Mouse (Mus musculus) granulocyte monocyte progenitor cell, adult 5-6 weeks (primary cell): ENCODE results near the gene Arl15. TPM values are rescaled to one million over a fixed set of nuclear protein-coding genes. Genes with fewer than 3 reads are reported as not detected.

ENCODE experiments used
- ATAC-seq: replicated peaks from 2 replicates; pipeline ENCODE4 v1.8.0; 2016; ENCODE audit warnings: mild to moderate bottlenecking, moderate TSS enrichment, inconsistent platforms; ENCODE audit not compliant: poor library complexity, severe bottlenecking
- total RNA-seq, 2 experiments: library from RNA; stranded (forward) in 1 of 2; stranded (reverse) in 1 of 2; fragments of 200-712, 200-1000 nt in 1 of 2; fragments of >200 nt in 1 of 2; fragmentation: Nextera tagmentation in 1 of 2; gene quantifications; 2 replicates each; pipeline ENCODE4 v1.2.3; 2014 to 2017

Arl15 gene
- total RNA-seq, 2 experiments from 2014 or later = 16.1 to 17.3 TPM

GRCm38 (mm10) chr13:114083570-114084138 is 289.3 kb downstream of the Arl15 start:
- ATAC-seq = no peak

GRCm38 (mm10) chr13:114085442-114085841 is 291.1 kb downstream of the Arl15 start:
- no peak for ATAC-seq

- ATAC-seq = no peak
Observed at GRCm38 (mm10) chr13:114086325-114086724, 292.0 kb downstream of the Arl15 start.

DNA sequence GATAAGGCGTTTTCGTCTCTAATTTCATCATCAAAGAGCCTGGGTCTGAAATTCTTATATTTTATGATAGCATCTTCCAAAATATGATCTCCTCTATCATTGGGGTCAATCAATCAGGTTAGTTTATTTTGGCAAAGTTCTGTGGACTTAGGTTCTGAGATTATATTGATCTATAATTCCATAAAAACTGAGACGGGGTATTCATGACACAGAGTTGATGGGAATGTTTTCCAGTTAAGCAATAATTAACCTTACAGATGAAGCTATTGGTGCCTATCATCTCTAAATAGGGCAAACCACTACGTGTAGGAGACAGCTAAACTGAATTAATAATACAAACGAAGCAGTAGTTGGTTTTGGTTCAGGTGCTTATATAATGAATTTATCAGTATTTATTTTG is 292.5 kb downstream of the Arl15 start:
- no peak for ATAC-seq

DNA sequence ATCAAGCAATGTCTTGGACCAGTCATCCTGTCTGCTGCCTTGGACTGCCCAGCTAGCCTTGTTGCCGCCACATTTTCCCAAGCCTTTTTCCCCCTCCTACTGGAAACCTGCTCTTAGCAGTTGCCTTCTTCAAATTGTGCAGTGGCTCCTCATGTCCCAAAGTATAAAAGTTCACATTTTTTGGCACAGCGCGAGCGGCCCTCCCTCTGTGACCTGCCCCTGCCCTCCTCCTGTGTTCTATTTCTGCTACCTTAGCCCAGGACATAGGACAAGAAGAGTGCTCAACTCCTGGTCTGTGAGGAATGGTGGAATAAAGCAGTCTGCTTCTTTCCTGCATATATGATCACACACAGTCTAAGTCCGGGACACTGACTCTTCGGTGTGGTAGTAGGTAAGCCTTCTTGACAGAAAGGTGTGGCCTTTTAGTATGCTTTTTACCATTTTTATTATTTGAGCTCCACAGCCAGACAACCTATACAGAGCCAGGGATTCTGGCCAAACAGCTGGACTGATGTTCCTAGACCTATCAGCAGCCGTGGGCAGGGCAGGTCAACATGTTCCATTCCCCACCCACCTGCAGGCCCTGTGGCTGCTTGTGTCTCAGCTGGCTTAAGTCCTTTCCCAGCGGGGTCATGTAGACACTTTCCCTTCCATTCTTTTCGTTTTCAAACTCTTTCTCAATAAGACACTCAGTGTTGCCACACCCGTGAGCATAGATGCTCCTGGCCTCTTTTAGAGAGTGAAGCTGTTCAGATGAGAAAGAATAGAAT is 293.6 kb downstream of the Arl15 start:
- no peak for ATAC-seq

DNA sequence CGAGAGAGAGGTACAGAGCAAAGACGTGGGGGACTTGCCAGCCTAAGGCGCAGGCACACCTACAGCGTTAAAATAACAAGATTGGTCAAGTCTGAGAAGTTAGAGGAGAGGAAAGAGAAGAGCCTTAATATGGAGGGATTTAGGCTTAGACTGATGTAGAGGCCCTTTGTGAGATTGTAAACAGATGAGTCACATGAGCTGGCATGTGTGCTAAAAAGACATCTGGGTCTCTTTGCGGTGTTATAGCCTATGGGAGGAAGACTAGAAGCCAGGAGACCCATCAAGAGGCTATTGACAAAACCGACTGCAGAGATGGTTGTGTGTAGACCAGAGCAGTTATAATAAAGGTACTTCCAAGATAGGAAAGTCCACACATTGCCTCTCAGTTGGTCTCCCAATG is 296.5 kb downstream of the Arl15 start:
- no peak for ATAC-seq

GRCm38 (mm10) chr13:114091231-114091630 is 296.9 kb downstream of the Arl15 start:
- no peak for ATAC-seq

DNA sequence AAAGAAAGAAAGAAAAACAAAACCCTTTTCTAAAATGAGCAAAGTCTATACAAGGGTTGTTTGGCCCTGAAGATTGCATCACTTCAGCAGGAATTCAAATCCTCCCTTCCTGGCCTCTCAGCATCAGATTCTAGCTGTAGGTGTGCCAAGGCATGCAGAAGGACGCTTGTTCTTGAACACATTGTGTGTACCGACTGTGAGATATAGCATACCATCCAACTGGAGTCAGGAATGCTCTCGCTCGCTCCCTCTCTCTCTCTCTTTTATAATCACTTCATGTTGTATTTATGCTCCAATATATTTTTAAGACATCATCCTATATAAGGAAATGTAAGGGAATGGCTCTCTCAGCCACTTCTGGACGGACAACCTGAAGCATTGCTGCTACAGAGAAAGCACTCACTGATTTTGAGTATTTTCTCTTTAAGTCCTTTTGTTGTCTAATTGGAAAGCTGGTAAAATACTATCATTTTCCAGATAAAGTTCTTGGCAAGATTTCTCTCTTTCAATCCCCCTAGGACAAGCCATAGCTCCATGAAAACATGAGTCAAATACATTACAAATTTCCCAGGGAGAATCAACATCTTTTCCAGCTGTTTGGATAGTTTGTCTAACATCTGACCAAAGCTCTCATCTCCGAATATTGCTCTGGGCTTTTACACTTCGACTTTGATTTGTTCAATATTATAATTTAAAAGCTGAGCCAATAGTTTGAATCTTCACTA is 300.0 kb downstream of the Arl15 start:
- no peak for ATAC-seq

GRCm38 (mm10) chr13:114095440-114095839 is 301.1 kb downstream of the Arl15 start:
- no peak for ATAC-seq

GRCm38 (mm10) chr13:114096386-114096785 is 302.1 kb downstream of the Arl15 start:
- ATAC-seq = no peak

DNA sequence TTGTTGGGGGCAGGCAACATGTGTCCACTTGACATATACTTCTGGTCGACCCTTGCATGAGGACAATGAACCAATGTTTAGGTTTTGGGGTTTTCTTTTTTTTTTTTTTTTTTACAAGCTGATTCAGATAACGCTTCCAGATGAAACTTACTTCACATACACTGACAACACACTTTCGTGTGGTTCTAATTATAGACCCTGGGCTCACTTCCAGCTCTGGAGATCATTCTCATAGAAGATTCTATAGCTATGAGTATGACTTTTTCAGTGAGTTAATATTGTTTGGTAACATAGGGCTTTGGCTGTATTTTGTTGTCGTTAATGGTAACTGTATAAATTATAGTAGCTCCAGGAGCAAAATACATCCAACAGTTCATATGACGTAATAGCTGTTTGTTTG is 306.9 kb downstream of the Arl15 start:
- no peak for ATAC-seq

DNA sequence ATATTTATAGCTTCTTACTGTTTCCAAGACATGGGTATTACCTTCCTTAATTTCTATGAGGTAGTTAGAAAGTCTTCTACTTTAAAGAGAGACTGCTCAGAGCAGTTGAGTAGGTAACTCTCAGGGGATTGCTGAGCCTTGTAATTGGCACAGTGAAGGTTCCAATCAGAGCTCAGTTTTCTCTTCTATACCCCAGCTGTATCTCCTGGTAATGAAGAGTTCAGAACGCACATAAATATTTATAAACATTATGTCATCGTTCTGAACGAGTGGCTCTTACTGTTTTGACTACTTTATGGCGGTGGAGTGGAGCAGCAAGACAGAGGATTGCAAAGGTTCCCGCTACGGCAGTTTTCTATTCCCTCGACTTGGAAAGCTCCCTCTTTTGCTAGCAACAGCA is 311.8 kb downstream of the Arl15 start:
- no peak for ATAC-seq

DNA sequence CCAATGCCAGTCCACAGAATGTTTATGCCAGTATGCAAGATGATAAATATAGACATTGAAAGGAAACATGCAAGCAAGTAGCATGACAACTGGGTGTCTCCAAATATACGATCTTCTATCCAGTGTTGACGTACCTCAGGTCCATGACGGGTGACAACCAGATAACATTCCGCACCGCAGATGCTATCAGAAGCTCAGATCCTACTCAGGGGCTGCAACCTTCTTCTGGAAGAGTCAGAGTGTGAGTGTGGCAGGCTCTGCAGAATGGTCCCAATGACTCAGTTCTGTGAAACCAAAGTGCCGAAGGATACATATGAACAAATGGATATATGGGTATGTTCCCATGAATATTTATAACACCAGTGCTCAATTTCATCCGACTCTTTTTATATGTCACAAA is 313.2 kb downstream of the Arl15 start:
- ATAC-seq = no peak

DNA sequence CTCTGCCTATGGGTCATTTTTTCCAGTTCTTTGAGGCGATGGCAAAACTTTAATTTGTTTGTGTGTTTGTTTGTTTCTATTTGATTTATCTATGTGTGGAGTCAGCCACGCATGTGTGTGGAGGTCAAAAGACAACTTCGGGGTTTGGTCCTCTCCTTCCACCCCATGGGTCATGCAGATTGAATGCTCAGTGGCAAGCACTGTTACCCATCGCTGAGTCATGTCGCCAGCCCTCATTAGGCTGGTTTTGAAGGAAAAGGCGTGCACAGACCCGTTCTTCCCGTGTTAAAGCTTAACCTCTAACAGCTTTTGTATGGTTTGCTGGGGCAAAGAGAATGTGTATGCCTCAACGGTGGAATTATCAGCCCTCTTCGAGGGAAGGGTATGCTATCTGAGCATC is 315.1 kb downstream of the Arl15 start:
- no peak for ATAC-seq

GRCm38 (mm10) chr13:114109845-114110244 is 315.5 kb downstream of the Arl15 start:
- no peak for ATAC-seq

- ATAC-seq = no peak
Observed at GRCm38 (mm10) chr13:114113516-114113915, 319.2 kb downstream of the Arl15 start.

- no peak for ATAC-seq
Observed at GRCm38 (mm10) chr13:114114586-114114985, 320.3 kb downstream of the Arl15 start.

GRCm38 (mm10) chr13:114115106-114115505 is 320.8 kb downstream of the Arl15 start:
- ATAC-seq = no peak

DNA sequence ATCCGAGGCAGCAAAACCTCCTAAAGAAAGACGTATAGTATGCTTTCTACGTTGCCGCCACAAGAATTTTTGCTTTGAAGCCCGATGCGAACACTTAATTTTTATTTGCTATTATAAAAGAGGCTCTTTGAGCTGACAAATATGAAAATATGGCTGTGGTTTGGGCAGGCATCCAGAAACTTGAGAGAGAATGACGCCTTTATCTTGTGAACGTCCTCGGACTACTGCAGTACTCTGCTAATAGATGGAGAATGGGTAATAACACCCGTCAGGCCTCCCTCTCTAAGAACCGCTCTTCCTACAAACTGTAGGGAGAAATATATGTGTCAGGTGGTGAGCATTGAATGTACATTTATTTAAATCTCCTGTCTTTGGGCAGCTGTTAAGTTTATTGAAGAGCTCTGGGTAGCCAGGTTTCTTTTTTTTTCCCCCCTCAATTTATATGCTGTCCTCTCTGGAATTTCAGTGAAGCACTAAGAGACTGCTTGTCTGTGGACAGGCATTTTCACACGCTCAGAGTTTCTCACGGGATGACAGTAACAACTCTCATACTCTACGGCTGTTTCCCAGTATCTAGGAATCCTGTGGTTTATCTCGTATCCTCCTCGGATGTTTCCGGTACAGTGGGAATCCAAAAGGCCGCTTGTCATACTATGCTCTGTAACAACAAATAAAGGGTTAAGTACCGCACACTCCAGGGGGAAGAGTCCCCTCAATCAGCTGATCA is 324.0 kb downstream of the Arl15 start:
- ATAC-seq = no peak

DNA sequence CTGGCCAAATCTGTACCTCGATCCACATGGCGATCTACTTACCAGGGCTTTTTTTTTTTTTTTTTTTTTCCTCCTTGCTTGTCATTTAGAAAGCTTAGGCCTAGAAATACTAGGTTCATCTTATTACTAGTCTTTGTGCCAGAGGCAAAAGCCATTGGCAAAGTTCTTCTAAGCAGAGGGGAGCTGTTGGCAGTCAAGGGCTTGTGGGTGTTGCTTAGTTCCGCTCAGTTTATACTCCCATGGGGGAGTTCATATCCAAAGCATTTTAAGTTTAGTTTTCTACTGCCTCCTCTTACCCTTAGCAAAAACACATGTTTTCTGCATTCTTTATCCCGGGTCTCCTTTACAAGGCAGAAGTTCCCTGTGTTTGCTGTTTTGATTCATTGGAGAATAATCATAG is 325.5 kb downstream of the Arl15 start:
- no peak for ATAC-seq

GRCm38 (mm10) chr13:114121591-114121990 is 327.3 kb downstream of the Arl15 start:
- ATAC-seq = no peak
